Mouse (Mus musculus): ENCODE results near the gene Prok1.

Gene Prok1

DNA sequence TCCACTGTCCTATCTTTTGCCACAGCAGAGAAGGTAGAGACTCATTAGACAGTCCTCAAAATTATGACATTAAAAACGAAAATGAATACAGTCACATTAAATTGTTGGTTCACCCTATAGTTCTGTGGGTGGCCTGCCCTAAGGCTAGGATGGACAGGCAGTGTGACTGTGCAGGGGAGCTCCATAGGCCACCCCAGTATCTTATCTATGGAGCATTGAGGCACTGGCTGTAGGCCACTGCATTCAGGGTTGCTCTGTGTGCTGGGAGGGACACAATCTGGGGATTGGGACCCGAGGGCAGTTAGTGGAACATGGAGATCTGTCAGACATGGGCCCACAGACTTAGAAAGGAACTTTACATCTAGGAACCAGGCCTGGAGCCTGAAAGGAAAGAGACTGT lies 5.6 kb downstream of the Prok1 start:
- DNase-seq = no peak

DNA sequence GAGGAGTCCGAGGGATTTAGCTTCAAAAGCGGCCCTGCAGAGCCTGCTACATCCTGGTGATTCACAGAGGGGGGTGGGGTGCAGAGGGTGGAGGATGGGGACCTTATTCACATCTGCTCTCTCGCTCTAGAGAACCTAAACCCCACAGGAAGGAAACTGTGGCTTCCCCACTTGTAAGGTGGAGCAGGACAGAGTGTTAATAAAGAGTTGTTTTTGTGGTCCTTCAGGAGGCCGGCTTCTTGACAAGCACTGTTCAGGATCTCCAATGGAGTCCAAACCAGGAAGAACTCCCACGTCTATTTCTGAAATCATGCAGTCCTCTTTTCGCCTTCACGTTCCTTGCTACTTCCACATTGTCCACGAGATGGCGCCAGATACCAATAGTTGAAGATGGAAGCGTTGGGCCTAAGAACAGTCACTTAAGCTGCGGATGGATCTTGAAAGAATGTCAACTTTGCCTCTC lies 6.1 kb downstream of the Prok1 start:
- peak; percentile 94 for DNase-seq

DNA sequence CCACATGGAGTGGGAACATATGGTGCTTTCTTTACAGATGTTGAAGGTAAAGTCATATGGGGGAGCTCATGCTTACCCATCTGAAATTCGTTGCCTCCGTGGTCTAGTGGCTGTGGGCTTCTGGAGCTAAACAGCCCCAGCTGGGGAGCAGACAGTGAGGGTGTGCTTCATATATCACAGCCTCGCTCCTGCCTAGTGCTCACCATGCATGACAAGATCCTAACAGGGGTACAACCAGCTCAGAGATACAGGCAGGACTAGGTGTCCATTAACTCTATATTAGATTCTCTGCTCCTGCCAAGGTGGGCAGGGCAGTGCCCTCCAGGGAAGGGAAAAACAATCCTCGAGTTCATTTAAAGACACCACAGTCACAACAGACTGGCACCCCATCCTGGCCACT lies 8.3 kb downstream of the Prok1 start:
- no peak for DNase-seq

DNA sequence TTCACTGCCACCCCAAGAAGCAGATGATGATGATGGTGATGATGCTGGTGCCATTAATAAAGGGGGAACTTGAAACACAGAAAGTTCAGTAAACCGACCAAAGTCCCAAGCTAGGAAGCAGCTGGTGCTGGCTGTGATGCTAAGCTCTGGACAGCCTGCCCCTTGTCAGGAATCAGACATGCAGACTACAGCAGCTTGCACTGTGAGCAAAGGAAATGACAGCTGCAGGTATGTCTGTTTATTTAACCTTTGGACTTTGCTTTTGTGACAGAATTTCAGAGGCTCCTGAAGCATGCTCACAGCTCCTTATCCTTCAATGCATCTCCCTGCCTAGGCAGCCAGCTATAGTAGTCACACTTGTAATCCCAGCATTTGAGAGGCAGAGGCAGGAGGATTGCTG lies 9.0 kb downstream of the Prok1 start, which contains the start of gene A630076J17Rik:
A630076J17Rik (plus strand) TSS at position 88 of the 400 bp plus-strand sequence.
- DNase-seq = no peak

DNA sequence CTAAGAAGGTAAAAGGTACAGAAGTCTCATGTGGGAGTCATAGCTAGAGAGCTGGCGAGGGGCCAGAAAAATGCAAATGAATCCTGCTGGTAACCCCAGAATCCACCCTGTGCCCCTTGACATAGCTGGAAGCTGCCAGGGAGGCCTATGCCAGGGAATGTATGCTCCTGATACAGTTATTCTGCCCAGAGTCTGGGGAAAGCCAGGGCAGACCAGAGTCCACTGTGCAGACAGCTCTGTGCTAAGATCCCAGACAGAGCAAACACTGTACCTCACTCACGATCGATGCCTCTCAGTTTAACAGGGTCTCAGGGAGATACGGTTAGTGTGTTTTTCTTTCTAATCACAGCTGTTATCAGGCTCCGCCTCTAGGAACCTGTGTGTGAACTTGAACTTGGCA lies 9.7 kb downstream of the Prok1 start:
- DNase-seq = peak; percentile 11

DNA sequence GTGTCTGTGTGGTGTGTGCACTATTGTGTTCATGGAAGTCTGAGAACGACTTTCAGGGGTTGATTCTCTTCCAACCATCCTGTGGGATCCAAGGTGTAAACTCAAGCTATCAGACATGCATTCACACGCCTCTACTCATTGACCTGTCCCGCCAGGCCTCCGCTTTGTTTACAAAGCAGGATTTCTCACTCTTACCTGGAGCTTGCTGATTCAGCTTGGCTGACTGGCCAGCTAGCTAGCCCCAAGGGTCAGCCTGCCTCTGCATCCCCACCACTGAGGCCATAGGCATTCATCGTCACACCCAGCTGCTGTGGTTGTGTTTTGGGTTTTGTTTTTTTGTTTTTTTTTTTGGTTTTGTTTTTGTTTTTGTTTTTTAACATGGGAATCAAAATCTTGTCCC lies 10.3 kb downstream of the Prok1 start:
- DNase-seq = no peak

DNA sequence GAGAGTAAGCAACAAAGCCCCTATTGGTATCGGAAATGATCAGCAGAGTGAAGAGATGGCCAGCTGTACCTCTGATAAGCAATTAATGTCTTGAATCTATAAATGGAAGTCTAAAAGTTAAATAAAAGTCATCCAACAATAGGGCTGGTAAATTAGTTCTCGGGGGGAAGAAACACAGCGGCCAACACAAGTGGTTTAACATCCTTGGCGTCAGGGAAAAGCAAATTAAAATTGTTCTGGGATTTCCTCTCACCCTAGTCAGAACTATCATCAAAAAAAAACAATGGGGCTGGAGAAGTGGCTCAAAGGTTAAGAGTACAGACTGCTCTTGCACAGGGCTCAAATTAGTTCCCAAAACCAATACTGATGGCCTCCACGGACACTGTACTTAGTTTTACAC lies 13.7 kb downstream of the Prok1 start:
- DNase-seq = no peak

DNA sequence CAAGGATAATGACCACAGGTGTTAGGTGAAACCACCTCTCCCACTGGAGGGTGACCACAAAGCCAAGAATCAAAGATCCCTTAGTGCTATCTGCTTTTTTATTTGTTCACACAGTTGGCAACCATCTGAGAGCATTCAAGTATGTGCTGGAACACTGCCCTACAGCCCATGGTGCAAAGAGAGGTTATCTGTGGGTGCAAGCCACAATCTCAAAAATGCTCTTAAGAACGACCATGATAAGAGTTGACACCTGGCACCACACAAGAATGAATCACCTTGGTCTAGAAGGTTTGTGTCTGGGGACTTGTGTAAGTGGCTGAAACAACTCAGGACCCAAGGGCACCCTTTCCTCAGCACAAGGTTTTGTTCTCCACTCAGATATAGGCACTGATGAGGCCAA lies 16.3 kb downstream of the Prok1 start:
- DNase-seq = no peak

DNA sequence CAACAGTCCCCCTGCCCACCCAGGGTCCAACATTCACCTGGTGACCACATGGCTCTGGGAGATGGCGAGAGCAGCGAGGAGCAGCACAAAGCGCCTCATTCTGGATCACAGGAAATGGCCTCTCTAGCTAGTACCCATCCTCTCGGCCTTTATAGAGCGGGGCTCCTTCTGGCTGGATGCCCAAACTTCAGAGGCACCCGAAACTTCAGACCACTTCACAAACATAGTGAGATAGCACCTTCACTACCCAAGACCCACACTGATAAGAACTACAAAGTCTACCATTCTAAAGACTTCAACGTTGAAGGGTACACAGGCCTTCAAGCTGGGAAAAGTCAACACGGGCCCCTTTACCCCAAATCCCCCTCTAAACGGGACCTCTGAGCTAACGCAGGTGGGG lies 17.9 kb downstream of the Prok1 start, which contains the start of gene Cym:
Cym (minus strand) TSS at position 125 of the 400 bp plus-strand sequence.
- DNase-seq = no peak

DNA sequence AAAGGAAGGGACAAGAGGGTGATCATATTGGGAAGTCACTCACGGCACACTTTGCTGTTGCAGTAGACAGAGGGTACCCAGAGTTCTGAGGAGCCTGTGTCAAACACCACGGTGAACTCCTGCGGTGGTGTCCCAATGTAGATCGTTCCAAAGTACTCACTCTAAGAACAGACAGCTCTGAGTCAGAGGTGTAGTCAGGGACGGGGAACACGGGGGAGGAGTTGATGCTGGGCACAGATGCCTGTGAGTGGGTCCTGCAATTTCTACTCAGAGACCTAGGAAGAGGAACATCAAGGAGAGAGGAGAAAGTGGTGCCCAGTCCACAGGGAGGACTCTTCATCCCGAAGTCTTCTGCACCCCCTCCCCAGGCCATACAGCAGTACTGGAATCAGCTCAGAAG lies 20.9 kb downstream of the Prok1 start:
- DNase-seq = no peak

DNA sequence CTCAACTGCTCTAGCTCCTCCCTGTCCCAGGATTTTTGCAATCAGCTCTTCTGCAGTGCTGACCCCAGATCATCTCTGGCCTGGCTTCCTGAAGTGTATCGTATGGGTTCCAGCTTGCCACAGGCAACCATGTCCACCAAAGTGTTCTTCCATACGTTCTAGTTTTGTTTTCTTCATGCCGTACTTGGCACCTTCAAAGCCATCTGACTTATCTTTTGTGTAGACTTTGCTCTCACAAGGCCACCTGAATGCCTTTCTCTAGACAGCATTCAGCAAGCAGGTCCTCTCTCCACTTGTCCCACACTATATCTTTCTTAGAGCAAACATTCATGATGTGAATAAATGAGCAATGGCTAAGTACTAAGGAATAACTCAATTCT lies 22.4 kb downstream of the Prok1 start:
- DNase-seq = no peak

DNA sequence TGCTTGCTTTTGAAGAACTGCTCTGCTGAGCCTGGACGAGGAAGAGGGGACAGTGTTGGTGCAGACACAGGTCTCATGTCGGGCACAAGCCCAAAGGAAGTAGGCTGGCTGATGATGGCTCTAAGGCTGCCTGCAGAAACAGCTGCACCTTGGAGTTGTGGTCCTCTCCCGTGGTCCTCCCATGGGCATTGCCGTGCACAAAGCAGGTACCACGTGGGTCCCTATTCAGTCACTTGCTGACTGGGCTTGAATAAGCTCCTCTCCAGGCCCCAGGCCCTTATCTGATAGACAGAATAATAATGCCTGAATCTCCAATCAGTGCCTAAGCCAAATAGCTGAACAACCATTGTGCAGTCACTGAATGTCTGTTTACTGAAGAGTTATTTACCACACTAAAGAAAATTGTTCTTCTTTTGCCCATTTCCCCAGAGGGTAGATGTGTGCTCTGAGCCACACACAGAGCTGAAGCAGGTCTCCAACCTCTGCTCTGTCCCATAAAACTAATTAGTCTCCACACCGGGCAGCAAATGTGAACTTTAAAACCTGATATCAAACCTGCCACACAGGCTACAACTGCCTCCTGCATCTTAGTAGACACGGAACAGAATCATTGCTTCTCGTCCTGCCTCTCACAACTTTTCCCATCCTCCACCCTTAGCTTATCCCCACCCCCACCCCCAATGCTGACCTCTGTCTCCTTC lies 23.0 kb downstream of the Prok1 start:
- no peak for DNase-seq

DNA sequence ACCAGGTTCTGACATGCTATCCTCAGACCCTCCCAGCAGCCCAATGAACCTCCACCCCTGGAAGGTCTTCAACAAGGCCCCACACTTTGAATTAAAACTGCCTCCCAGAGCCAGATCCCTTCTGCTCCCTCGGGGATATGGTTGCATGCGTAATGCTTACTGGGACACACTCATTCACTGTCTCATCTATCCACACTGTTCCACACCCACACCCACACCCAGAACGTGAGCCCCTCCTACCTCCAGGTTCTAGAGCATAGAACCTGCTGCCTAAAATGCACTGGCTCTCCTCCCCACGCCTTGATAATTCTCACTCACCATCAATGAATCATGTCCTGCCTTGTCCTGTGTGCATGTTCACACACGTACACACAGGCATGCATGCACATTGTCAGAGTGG lies 24.9 kb downstream of the Prok1 start:
- no peak for DNase-seq

DNA sequence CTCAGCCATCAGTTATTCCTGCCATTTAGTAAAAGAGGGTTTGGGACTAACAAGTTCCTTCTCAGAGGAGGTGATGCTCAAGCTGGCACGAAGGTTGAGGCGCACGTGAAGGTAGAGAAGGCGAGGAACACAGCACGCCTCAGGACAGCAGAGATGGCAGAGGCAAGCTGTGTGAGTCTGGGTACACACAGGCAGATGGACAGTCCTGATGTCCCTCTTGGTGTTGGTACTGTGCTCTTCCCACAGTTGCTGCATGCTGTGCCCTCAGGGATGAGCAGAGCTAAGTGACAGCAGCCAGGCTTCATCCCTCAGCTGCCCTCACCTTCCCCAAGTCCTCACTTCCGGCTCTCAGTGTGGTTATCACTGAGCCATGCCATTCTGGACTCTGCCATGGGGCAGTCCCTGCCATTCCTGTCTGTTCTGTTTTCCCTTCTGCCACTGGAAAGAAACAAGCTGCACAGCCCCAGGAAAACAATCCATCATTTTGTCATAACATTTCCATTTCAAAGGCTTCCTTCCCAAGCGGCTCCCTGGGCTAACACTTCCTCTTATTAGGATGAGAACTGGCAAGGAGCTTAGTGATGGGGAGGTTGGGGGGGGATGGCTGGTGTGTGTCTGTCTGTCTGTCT lies 31.8 kb downstream of the Prok1 start:
- DNase-seq = no peak

DNA sequence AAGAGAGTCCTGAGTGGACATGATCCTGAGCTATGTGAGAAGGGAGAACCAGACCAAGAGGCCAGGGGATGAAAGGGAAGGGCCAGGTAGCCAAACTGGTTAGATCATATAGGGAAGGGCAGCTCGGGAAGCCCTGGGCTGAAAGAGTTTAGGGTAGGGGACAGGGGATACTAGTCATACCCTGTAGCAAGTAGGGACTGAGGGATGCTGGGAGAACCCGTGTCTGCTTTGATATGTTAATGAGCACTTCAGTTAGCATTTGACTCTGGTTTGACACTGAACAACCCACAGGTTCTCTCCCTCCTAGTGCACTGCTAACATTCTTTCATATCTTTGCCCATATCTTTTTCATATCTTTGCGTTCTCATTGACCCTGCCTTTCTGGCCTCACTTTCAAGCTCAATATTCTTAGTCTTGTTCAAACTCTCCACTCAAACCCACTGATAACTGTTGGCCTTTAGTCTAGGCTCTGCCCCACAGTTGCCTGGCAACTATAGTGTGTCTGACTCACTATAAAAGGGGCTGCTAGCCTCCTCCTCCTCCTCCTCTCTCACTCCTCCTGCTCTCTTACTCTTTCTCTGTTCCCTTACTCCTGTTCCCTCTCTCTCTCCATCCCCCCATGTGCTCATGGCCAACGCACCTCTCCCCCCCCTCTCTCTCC lies 32.9 kb downstream of the Prok1 start:
- no peak for DNase-seq

DNA sequence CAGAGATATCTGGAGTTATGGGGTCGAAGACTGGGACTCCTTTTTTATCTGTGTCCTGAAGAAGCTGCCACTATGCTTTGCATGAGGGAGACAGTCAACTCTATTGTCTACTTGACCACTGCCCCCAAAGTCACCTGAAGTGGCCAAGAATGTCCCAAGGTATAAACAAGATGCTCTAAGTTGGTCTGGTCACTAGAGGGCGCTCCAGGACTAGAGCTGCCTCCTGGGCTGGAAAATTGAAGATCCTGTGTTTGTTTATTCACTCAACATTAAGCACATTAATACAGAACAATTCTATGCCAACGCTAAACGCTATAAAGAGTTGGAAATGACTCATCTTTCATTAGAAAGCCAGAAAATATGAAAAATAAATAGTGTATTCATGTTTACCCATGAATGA lies 33.5 kb downstream of the Prok1 start:
- peak; percentile 78 for DNase-seq

DNA sequence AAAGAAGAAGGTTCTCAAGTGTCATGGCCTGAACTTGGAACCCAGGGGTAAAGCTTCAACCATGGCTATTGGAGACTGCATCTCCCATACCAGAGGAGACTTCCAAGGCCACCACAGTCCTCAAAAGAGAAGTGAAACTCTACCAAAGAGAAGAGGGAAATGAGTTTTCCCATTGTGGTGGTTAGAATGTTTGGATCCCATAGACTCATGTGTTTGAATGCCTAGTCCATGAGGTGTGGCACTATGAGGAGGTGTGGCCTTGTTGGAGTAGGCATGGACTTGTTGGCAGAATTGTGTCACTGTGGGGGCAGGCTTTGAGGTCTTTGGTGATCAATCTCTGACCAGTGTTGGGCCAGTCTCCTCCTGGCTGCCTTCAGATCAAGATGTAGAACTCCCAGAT lies 34.3 kb downstream of the Prok1 start:
- DNase-seq = no peak

DNA sequence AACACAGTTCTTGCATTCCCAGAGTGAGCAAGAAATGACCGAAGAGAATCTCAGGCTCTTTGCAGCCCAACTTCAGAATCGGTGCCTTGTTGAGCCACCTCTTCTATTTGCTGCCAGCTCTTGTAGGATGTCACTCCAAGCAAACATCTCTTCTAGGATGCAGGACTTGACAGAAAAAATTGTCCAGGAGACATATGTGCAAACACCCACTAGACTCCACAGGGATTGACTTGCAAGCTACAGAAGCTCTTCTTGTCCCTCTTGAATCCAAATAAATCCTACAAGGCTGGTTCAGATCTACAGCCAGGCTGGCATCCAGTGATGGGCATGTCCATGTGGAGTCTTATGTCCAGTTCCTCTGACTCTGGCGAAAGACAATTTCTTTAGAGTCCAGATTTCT lies 35.1 kb downstream of the Prok1 start:
- DNase-seq = no peak

DNA sequence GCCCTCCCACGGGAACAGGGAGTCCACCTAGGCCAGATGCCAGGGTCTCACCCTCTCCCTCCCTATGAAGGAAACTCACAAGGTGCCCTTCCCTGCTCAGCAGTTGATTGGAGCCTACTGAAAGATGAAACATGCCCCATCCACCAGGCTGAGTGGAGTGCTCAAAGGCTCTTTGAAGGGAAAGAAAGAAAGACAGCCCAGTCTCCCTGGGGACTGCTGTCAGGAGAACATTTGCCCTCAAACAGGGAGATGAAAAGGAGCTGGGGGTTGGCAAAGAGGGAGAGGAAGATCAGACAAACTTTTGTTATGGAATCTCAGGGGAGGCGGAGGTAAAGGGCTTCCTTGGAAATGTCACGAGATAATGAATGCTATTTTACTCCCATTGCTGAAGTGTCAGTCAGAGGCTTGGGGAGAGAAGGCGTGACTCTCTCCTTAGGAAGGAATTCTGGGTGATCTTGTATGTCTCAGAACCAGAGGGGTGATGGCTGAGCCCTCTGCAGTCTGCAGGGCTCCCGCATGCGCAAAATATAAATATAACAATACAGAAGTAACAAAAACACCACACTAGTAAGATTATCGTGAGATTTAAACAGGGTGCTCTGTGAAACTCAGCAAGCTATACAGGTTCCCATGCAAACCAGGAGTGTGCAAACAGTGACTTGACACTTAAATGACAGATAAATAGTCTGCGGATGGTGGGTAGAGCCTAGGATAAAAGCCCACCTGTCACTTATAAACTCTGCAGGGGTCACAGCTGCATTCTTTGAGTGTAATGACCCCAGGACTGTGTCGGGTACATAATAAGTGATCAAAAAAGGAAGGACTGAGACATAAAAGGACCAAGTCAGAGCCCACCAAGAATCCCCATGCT lies 38.0 kb downstream of the Prok1 start:
- DNase-seq = no peak

DNA sequence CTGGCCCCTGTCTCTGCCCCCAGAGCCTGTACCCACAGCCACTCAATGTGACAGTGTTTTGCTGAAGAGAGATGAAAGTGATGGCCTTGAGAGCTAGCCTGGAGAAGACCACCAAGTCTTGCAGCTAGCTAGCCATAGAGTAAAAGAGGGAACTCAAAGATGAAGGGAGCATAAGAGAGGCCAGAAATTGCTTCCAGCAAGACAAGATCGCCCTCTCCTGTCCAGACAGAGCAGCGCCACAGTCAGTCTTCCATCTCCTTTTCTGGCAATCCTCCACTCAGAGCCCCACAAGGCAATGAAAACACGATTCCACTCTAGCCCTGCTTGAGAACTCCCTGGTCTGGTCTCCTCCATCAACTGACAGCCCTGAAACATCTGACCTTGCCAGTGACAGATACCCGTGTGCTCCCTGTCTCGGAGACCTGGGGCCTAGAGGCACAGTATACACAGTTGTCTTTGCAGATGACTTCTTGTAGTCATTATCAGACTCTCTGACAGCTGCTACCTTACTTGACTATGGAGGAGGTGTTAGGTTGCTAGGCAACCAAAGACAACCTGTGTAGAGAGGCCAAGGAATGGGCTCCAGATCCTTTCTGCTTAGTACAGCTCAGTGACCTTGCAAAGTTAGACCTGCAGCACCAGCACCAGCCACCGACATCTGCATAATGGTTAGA lies 51.1 kb downstream of the Prok1 start:
- peak; percentile 64 for DNase-seq

DNA sequence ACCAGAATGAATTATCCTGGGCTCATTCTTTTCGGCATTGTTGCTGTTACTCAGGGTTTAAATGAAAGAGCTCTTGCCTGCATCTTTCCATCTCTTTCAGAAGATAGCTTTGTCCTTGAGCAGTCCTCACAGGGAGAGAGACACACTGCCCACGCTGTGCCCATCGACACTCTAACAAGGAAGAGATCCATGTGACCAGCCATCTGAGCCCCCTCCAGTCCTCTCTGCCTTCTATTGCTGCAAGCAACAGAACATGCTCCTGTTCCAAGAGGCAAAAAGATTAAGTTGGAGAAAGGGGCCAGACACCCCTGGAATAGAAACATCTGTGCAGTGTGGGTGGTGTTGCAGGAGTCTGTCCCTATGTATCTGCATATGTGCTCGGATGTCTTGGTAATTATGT lies 52.5 kb downstream of the Prok1 start:
- no peak for DNase-seq

DNA sequence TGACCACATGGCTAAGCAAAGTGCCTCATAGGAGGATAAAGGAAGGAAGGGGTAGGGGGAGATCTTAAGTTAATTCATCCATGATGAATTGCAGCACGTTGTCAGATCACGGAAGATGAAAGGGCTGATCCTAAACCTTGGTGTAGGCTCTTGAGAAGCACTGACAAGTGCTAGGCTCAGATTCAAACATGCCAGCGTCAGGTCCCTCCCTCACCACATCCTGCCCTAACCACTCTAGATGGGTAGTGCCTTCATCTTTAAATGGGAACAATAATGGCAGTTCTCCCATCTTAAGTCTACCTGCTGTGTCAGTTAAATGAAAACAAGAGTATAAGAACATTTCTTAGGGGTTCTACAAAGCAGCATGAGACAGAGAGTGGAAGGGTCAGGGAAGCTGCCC lies 53.9 kb downstream of the Prok1 start:
- no peak for DNase-seq

DNA sequence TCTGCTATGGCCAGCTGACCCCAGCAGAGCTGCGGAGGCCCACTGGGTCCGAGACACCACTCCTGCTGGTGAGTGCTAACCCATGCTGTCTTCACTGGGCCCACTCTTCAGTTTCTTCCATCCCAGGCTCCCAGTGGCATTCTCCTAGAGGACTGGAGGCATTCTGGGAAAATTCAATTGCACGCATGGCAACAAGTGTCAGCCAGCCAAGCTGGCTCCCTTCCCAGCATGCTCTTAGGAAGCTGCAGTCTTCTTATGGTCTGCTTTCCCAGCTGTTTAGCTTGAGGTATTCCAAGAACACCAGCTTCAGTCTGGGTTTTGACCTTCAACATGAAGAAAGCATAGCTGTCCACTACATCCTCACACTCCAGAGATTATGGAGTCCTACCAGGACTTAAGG lies 56.3 kb downstream of the Prok1 start:
- peak; percentile 42 for DNase-seq
